In the genomic region with DNA sequence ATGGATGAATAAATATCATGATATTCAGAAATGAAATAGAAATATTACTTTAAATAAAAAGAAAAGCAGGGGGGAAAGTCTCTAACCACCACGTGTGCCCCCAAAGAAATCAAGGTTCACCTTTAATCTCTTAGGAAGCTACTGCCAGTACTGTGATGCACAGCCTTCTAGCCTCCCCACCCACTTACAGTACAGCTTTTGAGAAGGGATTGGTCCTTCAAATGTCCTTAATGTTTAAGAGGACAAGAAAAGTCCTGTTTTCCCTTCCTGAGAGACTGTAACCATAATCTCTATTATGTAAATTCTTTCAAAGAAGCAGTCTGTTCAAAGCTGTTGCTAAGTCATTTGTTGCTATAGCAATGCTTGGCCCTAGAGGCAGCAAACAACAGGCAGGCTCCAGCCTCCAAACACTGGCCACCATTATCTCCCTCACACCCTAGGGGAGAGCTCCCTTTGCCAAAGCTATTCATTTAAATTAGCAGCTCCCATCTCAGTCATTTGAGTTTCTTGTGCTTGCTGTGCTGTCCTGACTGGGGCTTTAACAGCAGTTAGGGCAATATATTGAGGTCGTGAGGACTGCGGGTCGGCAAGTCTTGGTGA, we compare ENCODE assay signal across 9 mouse cellular contexts. TPM values are rescaled to one million over a fixed set of nuclear protein-coding genes. Genes with fewer than 3 reads are reported as not detected.
DNase-seq lines count a peak whose midpoint lies in the region; ATAC-seq lines count a peak whose summit lies in the region.
"Had no signal": no experiment of that assay in that cellular context is flagged by ENCODE, and none has a peak within 500 bp of the region (broad histone marks: within the 10 kb centered on the region; RNA-seq: fewer than 3 reads in every experiment).

No protein-coding gene starts in this region.

- no peaks in the 10 kb centered on the region for H3K4me1 ChIP-seq in lung, embryonic 15.5 days
- peaks cover 14% of the 10 kb centered on the region; the same call in 1 of the 2 replicates for H3K4me1 ChIP-seq in neural tube, embryonic 12.5 days

- no peak overlapping the region for H3K4me2 ChIP-seq in lung, embryonic 15.5 days
- no peak overlapping the region for H3K4me2 ChIP-seq in neural tube, embryonic 12.5 days (replicated peaks)

- DNase-seq in lung, postnatal 36 days, result no peak
- DNase-seq in embryo, embryonic 11 days, result peak; percentile 69
- DNase-seq in layer of hippocampus, adult 18-20 months (ENCODE audit: low spot score in 2 of 2), result peak; percentile 13 to 60
- DNase-seq in ovary, postnatal 14 days (ENCODE audit: low spot score), result no peak
- DNase-seq in gastrocnemius, adult 8-10 months (ENCODE audit: low spot score in 2 of 2), result no peak
- no peak for DNase-seq in gastrocnemius, adult 18-20 months (ENCODE audit: low spot score)

- no peak overlapping the region for H3K27ac ChIP-seq in lung, embryonic 15.5 days
- H3K27ac ChIP-seq in neural tube, embryonic 12.5 days, result no peak overlapping the region

- ATAC-seq in lung, embryonic 15.5 days (ENCODE audit: borderline replicate concordance, extremely low read depth, low FRiP score, low TSS enrichment), result 0 out of 2 replicates have a peak, but pooled peaks have one; percentile 35
- ATAC-seq in neural tube, embryonic 12.5 days (ENCODE audit: low FRiP score, low read depth), result peak; percentile 97

- H3K4me3 ChIP-seq in lung, embryonic 15.5 days, result no peak overlapping the region
- no peak overlapping the region for H3K4me3 ChIP-seq in neural tube, embryonic 12.5 days
- H3K4me3 ChIP-seq: megakaryocyte, embryonic 14.5 days had no signal

- no peaks in the 10 kb centered on the region for H3K36me3 ChIP-seq in lung, embryonic 15.5 days
- no peaks in the 10 kb centered on the region for H3K36me3 ChIP-seq in neural tube, embryonic 12.5 days

- no peak overlapping the region for H3K9ac ChIP-seq in lung, embryonic 15.5 days
- no peak overlapping the region for H3K9ac ChIP-seq in neural tube, embryonic 12.5 days

- 63% methylated on average over 4 of the region's 4 CpGs for WGBS in lung, embryonic 15.5 days
- WGBS in neural tube, embryonic 12.5 days, result 14% methylated on average over 4 of the region's 4 CpGs

- H3K9me3 ChIP-seq in lung, embryonic 15.5 days, result no peaks in the 10 kb centered on the region
- H3K9me3 ChIP-seq in neural tube, embryonic 12.5 days, result no peaks in the 10 kb centered on the region

- no peaks in the 10 kb centered on the region for H3K27me3 ChIP-seq in lung, embryonic 15.5 days
- H3K27me3 ChIP-seq in neural tube, embryonic 12.5 days (replicated peaks), result no peaks in the 10 kb centered on the region
- H3K27me3 ChIP-seq: megakaryocyte, embryonic 14.5 days had no signal

RNA-seq across cellular contexts. Expression of gene 4930469K13Rik, which starts 14.5 kb away (rescaled TPM):
- 0.46 TPM in 1 of 2 replicates, not detected in the other for polyA plus RNA-seq in lung, embryonic 15.5 days (2015; fragmentation: Nextera tagmentation; extraction: Ambion mirVana)
- not detected for total RNA-seq in layer of hippocampus, adult 18-20 months (2021)
- polyA plus RNA-seq in neural tube, embryonic 12.5 days (2016; fragmentation: Nextera tagmentation; extraction: Ambion mirVana), result 14.3 and 21.1 TPM in 2 replicates
- not detected for total RNA-seq in gastrocnemius, adult 8-10 months (2022)
- total RNA-seq in gastrocnemius, adult 18-20 months (2021), result not detected

Comparison
In these comparisons a context has a peak if more than half of its experiments do, and no peak if none do; other contexts are left out.
1. DNase-seq: peak in embryo, embryonic 11 days (single experiment) and layer of hippocampus, adult 18-20 months (2 of 2); none in lung, postnatal 36 days (single experiment), ovary, postnatal 14 days (single experiment), gastrocnemius, adult 8-10 months (0 of 2) and gastrocnemius, adult 18-20 months (single experiment).